ENCODE assay signal across 16 mouse cellular contexts in genomic region chr12:40200484-40201235, GRCm38 (mm10). TPM values are rescaled to one million over a fixed set of nuclear protein-coding genes. Genes with fewer than 3 reads are reported as not detected.
DNase-seq lines count a peak whose midpoint lies in the region; TF ChIP-seq lines count a peak whose summit lies in the region.
"Had no signal": no experiment of that assay in that cellular context is flagged by ENCODE, and none has a peak within 500 bp of the region (broad histone marks: within the 10 kb centered on the region; RNA-seq: fewer than 3 reads in every experiment).

No protein-coding gene starts in this region.

- no peak for TF ChIP-seq EP300 in heart, adult 2 months (IDR thresholded peaks at IDR 0.05; ENCODE audit: insufficient read depth, low read depth, low read length)

- intact Hi-C loops in heart, adult 2 months (cut with DNase I) = loop anchor here (1.0 kb wide), 1 partner anchor 23 kb away; no protein-coding TSS in a partner anchor

- no peak for TF ChIP-seq POLR2A in heart, adult 2 months (IDR thresholded peaks at IDR 0.05; ENCODE audit: insufficient read depth, low read depth, low read length)
- no peak for TF ChIP-seq POLR2A in lung, adult 2 months (IDR thresholded peaks at IDR 0.05; ENCODE audit: borderline replicate concordance, extremely low read depth, low read depth, low read length)

- no peak overlapping the region for H3K4me3 ChIP-seq in heart, adult 2 months
- H3K4me3 ChIP-seq in heart, embryonic 10.5 days = no peak overlapping the region
- H3K4me3 ChIP-seq in lung, adult 2 months (replicated peaks; ENCODE audit: extremely low read depth, low read depth, low read length) = no peak overlapping the region
- no peak overlapping the region for H3K4me3 ChIP-seq in ES-E14 (ENCODE audit: insufficient read depth in 1 of 2, low read depth in 1 of 2, low read length in 2 of 2, poor library complexity in 1 of 2, severe bottlenecking in 1 of 2)
- H3K4me3 ChIP-seq in brown adipose tissue, adult 24 weeks (ENCODE audit: insufficient read depth, low read depth, low read length) = no peak overlapping the region
- H3K4me3 ChIP-seq: embryonic facial prominence, embryonic 10.5 days; forebrain, embryonic 15.5 days; hindbrain, embryonic 15.5 days had no signal

- DNase-seq in heart, adult 2 months = no peak
- no peak for DNase-seq in heart, embryonic 10.5 days (ENCODE audit: low spot score)
- DNase-seq in lung, postnatal 25 days (ENCODE audit: low spot score) = peak; percentile 48
- DNase-seq in lung, adult 2 months = no peak
- no peak for DNase-seq in ES-E14 (ENCODE audit: low read depth, low spot score)
- DNase-seq in left cerebral cortex, adult 11 months (ENCODE audit: low spot score) = no peak
- no peak for DNase-seq in spleen, postnatal 10 days (ENCODE audit: low spot score in 2 of 2)

- H3K9ac ChIP-seq in heart, adult 2 months (ENCODE audit: low read depth, low read length) = no peak overlapping the region
- no peak overlapping the region for H3K9ac ChIP-seq in ES-E14 (ENCODE audit: insufficient read depth, low read depth, low read length, poor library complexity, severe bottlenecking)
- H3K9ac ChIP-seq: forebrain, embryonic 15.5 days; hindbrain, embryonic 15.5 days had no signal

- no peaks in the 10 kb centered on the region for H3K4me1 ChIP-seq in heart, adult 2 months (ENCODE audit: control insufficient read depth, insufficient read depth, low read length)
- peaks cover 5% of the 10 kb centered on the region; the same call in 1 of the 2 replicates for H3K4me1 ChIP-seq in heart, embryonic 10.5 days
- no peaks in the 10 kb centered on the region; the same call in 1 of the 2 replicates for H3K4me1 ChIP-seq in lung, adult 2 months (ENCODE audit: control insufficient read depth, insufficient read depth, low read length)
- no peaks in the 10 kb centered on the region for H3K4me1 ChIP-seq in ES-E14 (ENCODE audit: control insufficient read depth in 2 of 2, insufficient read depth in 2 of 2, low read length in 2 of 2, poor library complexity in 1 of 2)
- H3K4me1 ChIP-seq in brown adipose tissue, adult 24 weeks (ENCODE audit: control insufficient read depth, insufficient read depth, insufficient read length, low read length) = no peaks in the 10 kb centered on the region
- H3K4me1 ChIP-seq: embryonic facial prominence, embryonic 10.5 days; forebrain, embryonic 15.5 days; hindbrain, embryonic 15.5 days had no signal

- in situ Hi-C loops in ES-E14 (cut with MboI; ENCODE audit: low sequenced_read_pairs in 2 of 2, unreplicated experiment in 2 of 2) = no loop called here

- no peaks in the 10 kb centered on the region for H3K79me2 ChIP-seq in heart, adult 2 months (replicated peaks; ENCODE audit: control insufficient read depth, insufficient read depth, low read length)

- no peaks in the 10 kb centered on the region for H3K9me3 ChIP-seq in heart, embryonic 10.5 days
- no peaks in the 10 kb centered on the region for H3K9me3 ChIP-seq in ES-E14 (ENCODE audit: control insufficient read depth, insufficient read depth, low read depth, low read length)
- H3K9me3 ChIP-seq: embryonic facial prominence, embryonic 10.5 days; forebrain, embryonic 15.5 days; hindbrain, embryonic 15.5 days had no signal

- H3K36me3 ChIP-seq in heart, adult 2 months (ENCODE audit: control insufficient read depth, insufficient read depth, low read length) = peaks cover 21% of the 10 kb centered on the region
- peaks cover 41% of the 10 kb centered on the region for H3K36me3 ChIP-seq in heart, embryonic 10.5 days
- peaks cover 14% of the 10 kb centered on the region for H3K36me3 ChIP-seq in ES-E14 (ENCODE audit: control insufficient read depth, insufficient read depth, low read length, poor library complexity, severe bottlenecking)

- peak overlapping the region; percentile 94 for H3K27ac ChIP-seq in heart, adult 2 months
- H3K27ac ChIP-seq in heart, embryonic 10.5 days = no peak overlapping the region
- no peak overlapping the region for H3K27ac ChIP-seq in ES-E14 (ENCODE audit: insufficient read depth, low read depth, low read length, poor library complexity, severe bottlenecking)
- 0 out of 2 replicates have a peak overlapping the region, but pooled peaks have one; percentile 14 for H3K27ac ChIP-seq in brown adipose tissue, adult 24 weeks (replicated peaks; ENCODE audit: low read depth, low read length)
- H3K27ac ChIP-seq: embryonic facial prominence, embryonic 10.5 days; forebrain, embryonic 15.5 days; hindbrain, embryonic 15.5 days had no signal

- H3K27me3 ChIP-seq in heart, adult 2 months (ENCODE audit: control insufficient read depth, insufficient read depth, low read length) = no peaks in the 10 kb centered on the region
- H3K27me3 ChIP-seq in heart, embryonic 10.5 days (ENCODE audit: insufficient read depth, poor library complexity, severe bottlenecking) = no peaks in the 10 kb centered on the region
- H3K27me3 ChIP-seq: forebrain, embryonic 15.5 days; hindbrain, embryonic 15.5 days; Patski had no signal

- TF ChIP-seq CTCF in heart, adult 2 months (IDR thresholded peaks at IDR 0.05) = no peak
- TF ChIP-seq CTCF in lung, adult 2 months (IDR thresholded peaks at IDR 0.05; ENCODE audit: insufficient read depth, low read length) = no peak

- 81% methylated on average over 6 of the region's 6 CpGs for WGBS in heart, adult 2 months
- WGBS in heart, embryonic 10.5 days = 86% methylated on average over 6 of the region's 6 CpGs
- 60% methylated on average over 6 of the region's 6 CpGs for WGBS in lung, adult 2 months

TF ChIP-seq in ES-E14, 5 proteins besides CTCF, POLR2A, EP300 and RAD21:
- TF ChIP-seq ZNF384 (IDR thresholded peaks at IDR 0.05; ENCODE audit: low read depth, low read length) = 0 out of 2 replicates have a peak, but pooled peaks have one; percentile 45
- TF ChIP-seq MAFK (IDR thresholded peaks at IDR 0.05; ENCODE audit: insufficient read depth, low read depth, low read length) = no peak
- TF ChIP-seq HCFC1 (IDR thresholded peaks at IDR 0.05; ENCODE audit: borderline replicate concordance, insufficient read depth, low read length) = no peak
- no peak for TF ChIP-seq CHD2 (IDR thresholded peaks at IDR 0.05; ENCODE audit: low read depth, low read length)

RNA-seq across cellular contexts. Expression of gene Lsmem1, which starts 1.4 kb away (rescaled TPM):
- total RNA-seq in heart, adult 2 months (2021) = 10 to 100 TPM; 43.2 to 45.4 TPM
- polyA plus RNA-seq in heart, adult 2 months (2012; rRNA removed) = 22.2 and 39.4 TPM in 2 replicates
- polyA plus RNA-seq in heart, embryonic 10.5 days (2016; fragmentation: Nextera tagmentation; extraction: Ambion mirVana) = 11.5 and 20.7 TPM in 2 replicates
- polyA plus RNA-seq in lung, adult 2 months (2012; rRNA removed) = 0.18 and 0.53 TPM in 2 replicates
- total RNA-seq in ES-E14 (2012; rRNA removed) = 0.09 and 0.16 TPM in 2 replicates
- polyA plus RNA-seq in brown adipose tissue, adult 24 weeks (2012; ENCODE audit: insufficient read depth, insufficient read length, missing spikeins) = 1.0 TPM in 1 of 2 replicates, not detected in the other
- total RNA-seq: adrenal gland, postnatal 25 days; MEL had no signal
- polyA plus RNA-seq: adrenal gland, adult 2 months; embryonic facial prominence, embryonic 10.5 days; forebrain, embryonic 15.5 days; gonadal fat pad, adult 2 months; Patski had no signal

RNA-seq across cellular contexts. Expression of gene Ifrd1, which starts 47.6 kb away (rescaled TPM):
- 10 to 100 TPM; 85.1 to 87.6 TPM for total RNA-seq in heart, adult 2 months (2021)
- polyA plus RNA-seq in heart, adult 2 months (2012; rRNA removed) = 14.1 and 34.8 TPM in 2 replicates
- polyA plus RNA-seq in heart, embryonic 10.5 days (2016; fragmentation: Nextera tagmentation; extraction: Ambion mirVana) = 95.0 and 98.2 TPM in 2 replicates
- polyA plus RNA-seq in lung, adult 2 months (2012; rRNA removed) = 25.9 and 36.2 TPM in 2 replicates
- 79.8 and 116 TPM in 2 replicates for total RNA-seq in ES-E14 (2012; rRNA removed)
- polyA plus RNA-seq in brown adipose tissue, adult 24 weeks (2012; ENCODE audit: insufficient read depth, insufficient read length, missing spikeins) = 101 and 246 TPM in 2 replicates

Comparison
In these comparisons a context has a peak if more than half of its experiments do, and no peak if none do; other contexts are left out.
1. H3K27ac ChIP-seq: peak in heart, adult 2 months (single experiment) and brown adipose tissue, adult 24 weeks (single experiment); none in heart, embryonic 10.5 days (single experiment) and ES-E14 (single experiment).